Mouse (Mus musculus) limb, embryonic 10.5 days (tissue): ENCODE measurements around the gene Armh1. TPM values are rescaled to one million over a fixed set of nuclear protein-coding genes. Genes with fewer than 3 reads are reported as not detected.
A peak's percentile ranks its signal among the peaks of the same experiment; 100 is the strongest.
"Not testable (repeated sequence)": the region's sequence is repeated elsewhere in the genome, so short reads cannot be mapped to it uniquely, and the experiment has no call there.

ENCODE experiments used
- DNase-seq: peaks from one replicate; pipeline ENCODE4 v3.0.0-alpha.2; 2017; ENCODE audit warnings: low spot score
- H3K27ac ChIP-seq: fragments of 300-500 bp; sonication (generic); 2 replicates; pipeline ENCODE4 v1.5.1; 2016; ENCODE audit warnings: mild to moderate bottlenecking
- H3K27me3 ChIP-seq: fragments of 300-500 bp; sonication (generic); 2 replicates; pipeline ENCODE4 v1.6.1; 2016; ENCODE audit warnings: low read depth, mild to moderate bottlenecking; ENCODE audit not compliant: poor library complexity, severe bottlenecking
- H3K36me3 ChIP-seq: fragments of 300-500 bp; sonication (generic); 2 replicates; pipeline ENCODE4 v1.6.1; 2016; ENCODE audit warnings: mild to moderate bottlenecking, moderate library complexity
- H3K4me1 ChIP-seq: fragments of 300-500 bp; sonication (generic); 2 replicates; pipeline ENCODE4 v1.6.1; 2016
- H3K4me3 ChIP-seq: fragments of 300-500 bp; sonication (generic); 2 replicates; pipeline ENCODE4 v1.5.1; 2016; ENCODE audit warnings: mild to moderate bottlenecking, moderate library complexity
- H3K9me3 ChIP-seq: fragments of 300-500 bp; sonication (generic); replicated peaks from 2 replicates; pipeline ENCODE4 v1.6.1; 2016; ENCODE audit warnings: mild to moderate bottlenecking
- WGBS: fragments of 180-500 bp; shearing (Covaris S2); methylation state at CpG from one replicate; pipeline ENCODE4 v1.1.7; 2016; 5-methylcytosine and 5-hydroxymethylcytosine counted together
- polyA plus RNA-seq: library from polyadenylated mRNA; unstranded; fragments of >200 nt; fragmentation: Nextera tagmentation; extraction: Ambion mirVana; gene quantifications from 2 replicates; pipeline ENCODE4 v1.2.1, GENCODE M21; 2016

Gene Armh1
- polyA plus RNA-seq, 1 experiment from 2014 or later: 0.25 TPM

DNA sequence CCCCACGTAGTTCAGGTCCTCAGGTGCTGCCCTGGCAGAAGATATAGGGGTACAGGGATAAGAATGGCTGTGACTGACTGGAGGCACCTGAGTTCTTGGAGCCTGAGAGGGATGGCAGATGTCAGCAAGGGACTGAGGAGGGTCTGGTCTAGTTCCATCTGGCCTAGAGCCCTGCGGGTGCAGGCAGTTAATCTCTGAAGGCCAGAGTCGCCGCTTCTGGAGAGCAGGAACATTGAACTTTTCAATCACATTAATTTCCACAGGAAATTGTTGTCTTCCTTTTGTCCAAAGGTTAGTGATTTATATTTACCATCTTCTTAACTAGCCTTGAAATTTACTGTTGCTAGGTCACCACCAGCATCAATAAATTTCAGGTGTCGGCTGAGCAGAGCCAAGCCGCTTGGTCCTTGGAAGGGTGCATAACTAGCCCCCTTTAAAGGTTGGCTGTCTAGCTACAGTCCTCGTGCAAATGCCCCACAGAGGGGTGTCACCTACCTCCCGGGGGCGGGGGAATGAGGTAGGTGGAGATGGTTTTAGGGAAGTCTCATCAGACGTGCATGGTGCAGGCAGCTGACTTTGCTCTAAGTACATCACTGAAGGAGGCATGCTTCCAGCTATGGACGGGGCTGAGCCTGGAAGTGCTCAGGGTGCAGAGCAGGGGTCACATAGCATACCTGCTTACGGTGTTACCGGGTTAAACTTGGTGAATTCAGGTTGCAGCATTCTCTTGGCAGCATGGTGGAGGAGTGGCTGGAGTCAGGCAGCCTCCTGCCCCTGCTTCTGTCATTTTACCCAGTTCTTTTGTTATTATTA, 10.4 kb upstream of the Armh1 start:
- Histone ChIP-seq H3K27ac (no peak overlapping the region; the same call in 1 of the 2 replicates), H3K4me1 (peaks cover 27% of the 10 kb centered on the region), H3K9me3 (no peaks in the 10 kb centered on the region), H3K4me3 (no peak overlapping the region), H3K36me3 (no peaks in the 10 kb centered on the region), H3K27me3 (0 out of 2 replicates have a peak, but pooled peaks cover 9% of the 10 kb centered on the region)
- 44% methylated on average over 13 of the region's 13 CpGs for WGBS
- DNase-seq: no peak

DNA sequence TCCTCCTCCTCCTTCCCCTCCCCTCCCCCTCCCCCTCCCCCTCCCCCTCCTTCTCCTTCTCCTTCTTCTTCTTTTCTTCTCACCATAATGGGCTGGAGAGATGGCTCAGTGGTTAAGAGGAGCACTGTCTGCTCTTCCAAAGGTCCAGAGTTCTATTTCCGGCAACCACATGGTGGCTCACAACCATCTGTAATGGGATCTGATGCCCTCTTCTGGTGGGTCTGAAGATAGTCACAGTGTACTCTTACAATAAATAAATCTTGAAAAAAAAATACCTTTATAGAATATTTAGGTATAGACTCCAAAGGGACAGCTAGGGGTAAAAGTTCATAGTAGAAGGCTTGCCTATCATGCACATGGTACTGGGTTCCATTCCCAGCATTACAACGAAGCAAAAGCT, 9.3 kb upstream of the Armh1 start:
- Histone ChIP-seq H3K9me3 (no peaks in the 10 kb centered on the region), H3K27me3 (0 out of 2 replicates have a peak, but pooled peaks cover 7% of the 10 kb centered on the region), H3K36me3 (no peaks in the 10 kb centered on the region), H3K4me3 (no peak overlapping the region), H3K27ac (no peak overlapping the region), H3K4me1 (peaks cover 17% of the 10 kb centered on the region)
- no peak for DNase-seq
- 85% methylated on average over 2 of the region's 2 CpGs for WGBS

DNA sequence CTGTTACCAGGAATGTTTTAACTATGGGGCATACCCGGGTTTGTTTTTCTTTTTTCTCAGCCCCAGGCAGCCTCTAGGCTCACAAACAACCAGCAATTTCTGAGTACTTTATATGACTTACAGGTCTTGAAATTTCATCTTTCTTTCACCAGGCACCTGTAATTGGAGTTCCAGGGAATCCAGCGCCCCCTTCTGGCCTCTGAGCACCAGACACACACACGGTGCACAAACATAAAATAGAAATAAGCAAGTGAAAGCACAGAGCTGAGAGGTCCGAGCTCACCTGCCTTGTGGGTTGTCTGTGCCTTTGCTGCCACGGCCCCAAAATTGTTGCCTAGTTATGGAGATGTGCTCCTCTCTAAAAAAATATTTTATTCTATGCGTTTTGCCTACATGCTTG, 8.0 kb upstream of the Armh1 start:
- WGBS: 78% methylated on average over 6 of the region's 6 CpGs
- not testable (repeated sequence) for H3K9me3 ChIP-seq, DNase-seq

DNA sequence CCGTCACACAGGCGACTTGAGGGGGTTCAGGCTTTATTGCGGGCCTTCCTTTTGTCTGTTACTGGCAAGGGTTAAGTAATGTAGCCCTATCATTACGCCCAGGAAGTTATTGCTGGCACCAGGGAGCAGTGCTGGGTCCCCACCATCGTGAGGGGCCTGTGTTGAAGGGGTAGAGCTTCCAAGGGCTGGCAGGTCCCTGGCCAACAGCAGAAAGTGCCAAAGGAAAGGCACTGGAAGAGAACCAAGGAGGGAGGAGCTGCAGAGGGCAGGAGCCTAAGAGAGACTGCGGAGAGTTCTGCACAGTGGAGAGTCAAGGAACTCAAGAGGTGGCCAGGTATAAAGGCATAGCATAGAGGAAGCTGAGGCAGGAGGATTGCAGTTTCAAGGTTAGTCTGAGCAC, 2.7 kb upstream of the Armh1 start:
- Histone ChIP-seq H3K27me3 (peaks cover 12% of the 10 kb centered on the region; the same call in 1 of the 2 replicates), H3K4me1 (peaks cover 40% of the 10 kb centered on the region), H3K4me3 (no peak overlapping the region), H3K36me3 (no peaks in the 10 kb centered on the region), H3K9me3 (no peaks in the 10 kb centered on the region), H3K27ac (peak overlapping the region; percentile 53)
- 62% methylated on average over 6 of the region's 6 CpGs for WGBS
- no peak for DNase-seq

More for the DNA sequence above, 8.0 kb upstream of the Armh1 start:
- not testable (repeated sequence) for H3K36me3 ChIP-seq, H3K27ac ChIP-seq, H3K27me3 ChIP-seq, H3K4me3 ChIP-seq
- peaks cover 17% of the 10 kb centered on the region for H3K4me1 ChIP-seq

DNA sequence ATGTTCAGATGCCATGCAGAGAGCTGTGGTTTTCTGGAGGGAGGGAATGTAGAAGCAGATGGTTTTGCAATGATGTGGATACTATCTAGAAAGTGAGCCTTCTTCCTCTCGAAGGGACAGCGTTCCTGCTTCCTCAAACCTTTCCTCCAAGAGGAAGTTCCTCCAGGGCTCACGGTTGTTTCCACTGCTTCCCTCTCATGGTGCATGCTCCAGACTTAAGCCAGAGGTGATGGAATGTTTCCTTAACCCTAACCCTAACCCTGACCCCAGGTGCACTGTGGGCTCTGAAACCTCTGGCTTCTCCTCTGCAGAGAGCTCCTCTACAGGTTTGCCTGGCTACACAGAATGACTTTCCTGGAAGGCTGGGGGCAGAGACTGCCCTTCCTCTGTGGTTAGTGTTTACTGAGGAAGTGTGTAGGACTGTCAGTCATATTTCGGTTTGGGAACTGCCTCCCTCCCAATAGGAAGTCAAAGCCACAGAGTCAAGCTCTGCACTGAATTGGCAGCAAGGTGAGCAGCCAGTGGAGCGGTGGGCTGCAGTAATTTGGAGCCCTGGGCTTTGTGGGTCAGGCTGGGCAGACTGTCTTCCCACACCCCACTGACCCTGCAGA, 2.2 kb upstream of the Armh1 start:
- Histone ChIP-seq H3K4me1 (peaks cover 40% of the 10 kb centered on the region), H3K9me3 (no peaks in the 10 kb centered on the region), H3K27me3 (peaks cover 12% of the 10 kb centered on the region; the same call in 1 of the 2 replicates), H3K4me3 (no peak overlapping the region), H3K27ac (peak overlapping the region; percentile 53), H3K36me3 (no peaks in the 10 kb centered on the region)
- WGBS: 70% methylated on average over 5 of the region's 5 CpGs
- DNase-seq: no peak

DNA sequence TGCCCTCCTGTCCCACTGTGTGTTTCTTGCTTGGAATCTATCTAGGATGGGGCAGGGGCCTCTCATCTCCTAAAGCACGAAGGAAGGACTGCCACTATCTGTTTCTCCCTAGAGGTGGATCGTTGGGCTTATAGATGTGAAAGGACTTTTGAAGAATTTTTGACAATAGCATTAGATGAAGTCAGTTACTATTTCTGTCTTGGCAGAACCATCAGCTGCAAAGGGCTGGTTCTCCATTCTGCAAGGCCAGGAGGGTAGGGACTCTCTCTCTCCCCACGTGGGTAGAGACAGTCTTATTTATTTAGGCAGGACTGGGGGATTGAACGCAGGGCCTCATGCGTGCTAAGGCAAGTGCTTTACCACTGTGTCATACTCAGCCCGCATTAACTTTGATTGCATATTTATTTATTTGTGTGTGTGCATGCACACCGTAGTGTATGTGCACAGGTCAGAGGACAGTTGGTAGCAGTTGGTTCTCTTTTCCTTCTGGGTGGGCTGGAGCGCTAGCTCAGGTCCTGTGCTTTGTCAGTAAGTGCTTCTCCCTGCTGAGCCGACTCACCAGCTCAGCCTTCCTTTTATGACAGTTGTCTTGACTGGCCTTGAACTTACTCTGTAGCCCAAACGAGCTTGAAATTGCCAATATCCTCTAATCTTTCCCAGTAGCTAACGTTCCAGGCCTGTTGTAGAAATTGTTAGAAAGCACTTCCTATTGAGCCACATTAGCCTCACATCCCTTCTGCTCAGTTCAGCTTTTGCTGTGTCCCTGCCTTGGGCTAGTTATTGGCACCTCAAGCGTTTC, 1.5 kb upstream of the Armh1 start:
- Histone ChIP-seq H3K4me3 (no peak overlapping the region), H3K9me3 (no peaks in the 10 kb centered on the region), H3K4me1 (peaks cover 40% of the 10 kb centered on the region), H3K27me3 (peaks cover 12% of the 10 kb centered on the region; the same call in 1 of the 2 replicates), H3K36me3 (no peaks in the 10 kb centered on the region), H3K27ac (0 out of 2 replicates have a peak overlapping the region, but pooled peaks have one; percentile 53)
- no peak for DNase-seq
- WGBS: 60% methylated on average over 12 of the region's 12 CpGs

DNA sequence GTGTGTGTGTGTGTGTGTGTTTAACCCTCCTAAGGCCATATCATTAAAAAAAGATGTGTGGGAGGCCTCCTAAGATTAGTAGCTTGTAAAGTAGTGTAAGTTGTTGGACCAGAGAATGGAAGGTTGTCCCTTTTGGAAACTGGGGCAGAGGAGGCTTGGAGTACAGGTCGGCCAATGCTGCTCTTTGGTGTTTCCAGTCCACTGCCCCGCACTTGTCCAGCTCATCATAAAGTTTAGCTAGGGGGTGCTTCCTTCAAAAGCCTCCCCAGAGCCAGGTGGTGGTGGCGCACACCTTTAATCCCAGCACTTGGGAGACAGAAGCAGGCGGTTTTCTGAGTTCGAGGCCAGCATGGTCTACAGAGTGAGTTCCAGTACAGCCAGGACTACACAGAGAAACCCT, 830 bp upstream of the Armh1 start:
- H3K4me3 ChIP-seq: peak overlapping the region; percentile 63; the same call in 1 of the 2 replicates
- peaks cover 12% of the 10 kb centered on the region; the same call in 1 of the 2 replicates for H3K27me3 ChIP-seq
- no peaks in the 10 kb centered on the region for H3K9me3 ChIP-seq
- 90% methylated on average over 5 of the region's 5 CpGs for WGBS
- no peak for DNase-seq
- no peaks in the 10 kb centered on the region for H3K36me3 ChIP-seq
- peaks cover 40% of the 10 kb centered on the region for H3K4me1 ChIP-seq
- H3K27ac ChIP-seq: peak overlapping the region; percentile 87; the same call in 1 of the 2 replicates

DNA sequence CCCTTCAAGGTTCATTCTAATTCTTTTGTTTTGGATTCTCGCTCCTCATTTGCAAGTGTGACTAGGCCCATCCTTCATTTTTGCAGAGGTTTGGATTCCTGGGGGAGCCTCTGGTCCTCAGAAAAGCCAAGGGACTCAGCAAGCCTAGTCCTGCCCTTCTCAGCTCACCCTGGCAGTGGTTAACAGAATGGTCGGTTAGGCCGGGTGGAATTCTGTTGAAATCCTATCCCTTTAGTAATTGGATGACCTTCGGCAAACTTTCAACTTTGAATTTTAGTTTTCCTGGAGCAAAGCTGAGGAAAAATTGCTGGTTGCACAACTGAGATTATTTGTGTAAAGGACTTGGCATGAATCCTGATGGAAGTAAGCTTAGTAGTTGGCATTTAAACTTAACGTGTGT, 426 bp upstream of the Armh1 start:
- Histone ChIP-seq H3K4me1 (peaks cover 40% of the 10 kb centered on the region), H3K36me3 (no peaks in the 10 kb centered on the region), H3K9me3 (no peaks in the 10 kb centered on the region), H3K4me3 (peak overlapping the region; percentile 63), H3K27ac (peak overlapping the region; percentile 87), H3K27me3 (peaks cover 12% of the 10 kb centered on the region; the same call in 1 of the 2 replicates)
- DNase-seq: no peak
- WGBS: 27% methylated on average over 5 of the region's 5 CpGs

DNA sequence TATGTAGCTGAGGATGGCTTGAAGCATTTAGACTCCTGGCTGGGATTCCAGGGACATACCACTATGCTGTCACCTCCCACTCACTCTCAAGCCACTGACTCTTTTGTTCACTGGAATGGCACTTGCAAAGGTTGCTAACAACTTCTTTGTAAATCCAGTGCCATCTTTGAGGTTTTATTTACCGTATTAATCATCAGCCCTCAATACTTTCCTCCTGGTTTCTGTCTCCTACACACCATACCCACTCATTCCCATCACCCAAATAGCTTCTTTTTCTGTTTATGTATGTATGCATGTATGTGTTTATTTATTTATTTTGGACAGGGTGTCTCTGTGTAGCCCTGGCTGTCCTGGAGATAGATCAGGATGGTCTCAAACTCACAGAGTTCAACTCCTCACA, 943 bp downstream of the Armh1 start:
- no peak for DNase-seq
- 93% methylated on average over 1 of the region's 1 CpGs for WGBS
- H3K4me1 ChIP-seq: peaks cover 40% of the 10 kb centered on the region
- no peak overlapping the region for H3K27ac ChIP-seq
- H3K9me3 ChIP-seq: no peaks in the 10 kb centered on the region
- H3K27me3 ChIP-seq: peaks cover 12% of the 10 kb centered on the region; the same call in 1 of the 2 replicates
- no peaks in the 10 kb centered on the region for H3K36me3 ChIP-seq
- H3K4me3 ChIP-seq: peak overlapping the region; percentile 63

DNA sequence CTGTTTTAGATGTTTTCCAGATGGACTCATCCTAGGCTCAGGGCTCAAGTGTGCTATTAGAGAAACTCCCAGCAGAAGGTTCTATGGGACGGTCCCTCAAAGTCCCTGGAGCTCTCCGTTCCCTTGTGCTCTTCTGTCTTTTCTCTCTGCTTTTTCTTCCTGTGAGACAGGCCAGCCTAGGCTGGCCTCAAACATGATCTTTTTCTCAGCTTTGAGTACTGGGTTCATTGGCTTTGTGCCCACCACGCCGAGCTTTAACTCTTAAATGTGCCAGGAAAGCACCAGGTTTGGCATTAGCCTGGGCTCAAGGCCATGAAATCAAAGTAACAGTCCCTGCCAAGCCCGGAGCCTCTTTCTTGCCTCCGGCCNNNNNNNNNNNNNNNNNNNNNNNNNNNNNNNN, 11.1 kb downstream of the Armh1 start:
- no peaks in the 10 kb centered on the region for H3K9me3 ChIP-seq
- no peaks in the 10 kb centered on the region for H3K27me3 ChIP-seq
- H3K36me3 ChIP-seq: no peaks in the 10 kb centered on the region
- H3K4me1 ChIP-seq: peaks cover 10% of the 10 kb centered on the region; the same call in 1 of the 2 replicates
- H3K27ac ChIP-seq: no peak overlapping the region
- H3K4me3 ChIP-seq: no peak overlapping the region
- no peak for DNase-seq
- 89% methylated on average over 6 of the region's 6 CpGs for WGBS

DNA sequence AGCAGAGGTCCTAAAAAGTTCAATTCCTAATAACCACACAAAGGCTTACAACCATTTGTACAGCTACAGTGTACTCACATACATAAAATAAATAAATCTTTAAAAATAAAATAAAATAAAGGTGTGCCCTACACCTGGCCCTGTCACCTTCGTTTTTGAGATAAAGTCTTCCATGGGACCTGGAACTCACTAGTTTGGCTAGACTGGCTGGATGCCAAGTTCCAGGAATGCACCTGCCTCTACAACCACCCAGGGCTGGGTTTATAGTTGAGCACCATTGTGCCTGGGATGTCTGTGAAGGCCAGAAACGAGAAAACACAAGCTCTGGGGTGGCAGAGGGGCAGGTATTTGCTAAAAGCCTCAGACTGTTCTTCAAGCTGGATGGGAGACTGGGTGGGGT, 12.8 kb downstream of the Armh1 start:
- Histone ChIP-seq H3K27me3 (no peaks in the 10 kb centered on the region), H3K4me1 (peaks cover 16% of the 10 kb centered on the region), H3K36me3 (no peaks in the 10 kb centered on the region), H3K27ac (no peak overlapping the region), H3K9me3 (no peaks in the 10 kb centered on the region), H3K4me3 (no peak overlapping the region)
- DNase-seq: no peak
- 68% methylated on average over 2 of the region's 2 CpGs for WGBS

DNA sequence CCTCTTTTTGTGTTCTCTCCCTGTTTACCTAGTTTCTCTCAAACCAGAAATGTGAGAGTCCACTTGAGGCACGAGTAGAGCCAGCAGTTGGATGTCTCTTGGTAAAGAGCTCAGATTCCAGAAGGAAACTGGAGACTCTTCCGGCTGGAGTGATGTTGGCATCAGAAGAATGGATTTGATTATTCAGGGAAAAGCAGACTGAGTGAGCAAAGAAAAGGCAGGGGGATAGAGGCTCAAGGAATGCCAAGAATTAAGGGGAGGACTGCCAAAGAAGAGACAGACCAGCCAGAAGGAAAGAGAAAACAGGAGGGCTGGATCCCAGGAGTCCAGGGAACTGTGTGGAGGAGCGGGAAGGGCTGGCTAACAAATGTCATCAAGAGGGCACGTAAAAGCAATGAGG, 16.1 kb downstream of the Armh1 start:
- H3K27ac ChIP-seq: no peak overlapping the region
- DNase-seq: no peak

More for the DNA sequence above, 16.1 kb downstream of the Armh1 start:
- Histone ChIP-seq H3K4me3 (no peak overlapping the region), H3K36me3 (no peaks in the 10 kb centered on the region), H3K4me1 (peaks cover 11% of the 10 kb centered on the region), H3K9me3 (no peaks in the 10 kb centered on the region), H3K27me3 (no peaks in the 10 kb centered on the region)
- WGBS: 78% methylated on average over 4 of the region's 4 CpGs
